In the genomic region with DNA sequence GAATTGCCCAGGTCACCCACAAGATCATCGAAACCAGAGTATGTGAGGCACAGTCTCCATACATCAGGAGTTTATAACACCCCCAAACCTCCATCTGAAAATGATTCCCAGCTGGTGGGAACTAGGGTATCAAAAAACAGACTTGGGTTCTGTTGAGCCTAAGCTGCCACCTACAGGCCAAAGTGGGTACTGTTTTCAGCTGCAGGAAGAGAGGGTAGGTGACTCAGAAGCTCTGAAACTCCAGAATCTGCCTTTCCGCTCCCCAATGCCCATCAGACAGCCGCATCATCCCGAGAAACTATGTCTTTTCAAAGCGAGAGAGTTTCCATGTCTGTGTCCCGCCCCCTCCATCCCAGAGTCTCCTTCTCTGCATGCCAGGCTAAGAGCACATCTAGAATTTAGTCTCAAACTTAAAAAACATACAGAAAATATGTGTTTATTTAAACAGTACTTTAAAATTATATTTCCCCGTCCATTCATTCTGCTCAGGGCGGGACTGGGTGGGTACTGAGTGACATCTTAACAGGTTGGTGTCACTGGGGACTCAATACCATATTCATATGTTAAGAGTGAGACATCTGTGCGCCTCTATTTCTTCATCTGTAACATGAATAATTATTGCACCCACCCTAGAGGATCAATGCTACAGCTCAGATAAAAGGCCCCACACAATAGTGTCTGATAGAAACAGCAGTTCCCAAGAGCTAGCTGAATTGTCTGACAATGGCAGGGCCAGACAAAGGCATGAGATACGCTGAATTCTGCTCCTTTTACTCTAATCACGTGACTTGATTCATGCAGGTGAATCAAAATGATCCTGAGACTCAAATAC, we compare ENCODE assay signal across 9 mouse cellular contexts. TPM values are rescaled to one million over a fixed set of nuclear protein-coding genes. Genes with fewer than 3 reads are reported as not detected.
A peak's percentile ranks its signal among the peaks of the same experiment; 100 is the strongest.
DNase-seq lines count a peak whose midpoint lies in the region; ATAC-seq lines count a peak whose summit lies in the region.
"Had no signal": no experiment of that assay in that cellular context is flagged by ENCODE, and none has a peak within 500 bp of the region (broad histone marks: within the 10 kb centered on the region; RNA-seq: fewer than 3 reads in every experiment).

No protein-coding gene starts in this region.

- H3K4me3 ChIP-seq in hindbrain, embryonic 11.5 days (ENCODE audit: low read depth, low read length): no peak overlapping the region
- no peak overlapping the region for H3K4me3 ChIP-seq in hindbrain, embryonic 13.5 days
- H3K4me3 ChIP-seq: embryonic facial prominence, embryonic 15.5 days had no signal

- WGBS in hindbrain, embryonic 11.5 days: 24% methylated on average over 11 of the region's 11 CpGs
- WGBS in hindbrain, embryonic 13.5 days: 28% methylated on average over 11 of the region's 11 CpGs

- no peaks in the 10 kb centered on the region for H3K36me3 ChIP-seq in hindbrain, embryonic 11.5 days (ENCODE audit: control insufficient read depth, insufficient read depth, low read length)
- no peaks in the 10 kb centered on the region for H3K36me3 ChIP-seq in hindbrain, embryonic 13.5 days
- H3K36me3 ChIP-seq: embryonic facial prominence, embryonic 15.5 days had no signal

- H3K27ac ChIP-seq in hindbrain, embryonic 11.5 days (ENCODE audit: low read depth, low read length): no peak overlapping the region
- no peak overlapping the region for H3K27ac ChIP-seq in hindbrain, embryonic 13.5 days
- H3K27ac ChIP-seq: embryonic facial prominence, embryonic 15.5 days had no signal

- H3K9ac ChIP-seq in hindbrain, embryonic 11.5 days (ENCODE audit: low read depth, low read length): no peak overlapping the region
- no peak overlapping the region for H3K9ac ChIP-seq in hindbrain, embryonic 13.5 days
- H3K9ac ChIP-seq: embryonic facial prominence, embryonic 15.5 days had no signal

- no peaks in the 10 kb centered on the region for H3K27me3 ChIP-seq in hindbrain, embryonic 11.5 days (ENCODE audit: control insufficient read depth, insufficient read depth, low read length)
- H3K27me3 ChIP-seq in hindbrain, embryonic 13.5 days: 0 out of 2 replicates have a peak, but pooled peaks cover 6% of the 10 kb centered on the region
- H3K27me3 ChIP-seq: embryonic facial prominence, embryonic 15.5 days had no signal

- no peaks in the 10 kb centered on the region for H3K4me1 ChIP-seq in hindbrain, embryonic 11.5 days (replicated peaks; ENCODE audit: control insufficient read depth, insufficient read depth, low read length)
- H3K4me1 ChIP-seq in hindbrain, embryonic 13.5 days (replicated peaks): no peaks in the 10 kb centered on the region
- H3K4me1 ChIP-seq: embryonic facial prominence, embryonic 15.5 days had no signal

- H3K4me2 ChIP-seq in hindbrain, embryonic 11.5 days (replicated peaks; ENCODE audit: low read depth, low read length): no peak overlapping the region
- H3K4me2 ChIP-seq in hindbrain, embryonic 13.5 days: no peak overlapping the region
- H3K4me2 ChIP-seq: embryonic facial prominence, embryonic 15.5 days had no signal

- no peaks in the 10 kb centered on the region for H3K9me3 ChIP-seq in hindbrain, embryonic 11.5 days (ENCODE audit: control insufficient read depth, low read length)
- no peaks in the 10 kb centered on the region for H3K9me3 ChIP-seq in hindbrain, embryonic 13.5 days
- H3K9me3 ChIP-seq: embryonic facial prominence, embryonic 15.5 days had no signal

- DNase-seq in hindbrain, embryonic 11.5 days (ENCODE audit: low spot score): peak; percentile 87
- peak; percentile 61 for DNase-seq in Muller cell, postnatal 12 days (ENCODE audit: inconsistent ontology term)
- DNase-seq in cerebellum, postnatal 10 days: peak; percentile 86 to 91
- peak; percentile 61 to 74 for DNase-seq in frontal cortex, postnatal 25 days (ENCODE audit: low spot score in 2 of 2)
- peak; percentile 85 to 87 for DNase-seq in kidney, postnatal 4 days
- peak; percentile 18 to 68 for DNase-seq in spleen, adult 18-20 months

- ATAC-seq in hindbrain, embryonic 11.5 days (ENCODE audit: low FRiP score): peak; percentile 78
- no peak; the same call in 1 of the 2 replicates for ATAC-seq in hindbrain, embryonic 13.5 days (ENCODE audit: low FRiP score)
- ATAC-seq in megakaryocyte progenitor cell, adult 5-6 weeks (replicated peaks; ENCODE audit: poor library complexity): peak; percentile 75

RNA-seq across cellular contexts. Expression of a gene that starts 34.1 kb away (rescaled TPM):
- 2.3 and 4.1 TPM in 2 replicates for polyA plus RNA-seq in hindbrain, embryonic 11.5 days (2014; fragmentation: Nextera tagmentation; extraction: Ambion mirVana)
- polyA plus RNA-seq in hindbrain, embryonic 13.5 days (2015; fragmentation: Nextera tagmentation; extraction: Ambion mirVana): 0.89 and 1.8 TPM in 2 replicates
- not detected in 2 replicates for total RNA-seq in megakaryocyte progenitor cell, adult 5-6 weeks (2015)
- not detected in 2 replicates for total RNA-seq in megakaryocyte progenitor cell, adult 5-6 weeks (2017)

RNA-seq across cellular contexts. Expression of a gene that starts 58.6 kb away (rescaled TPM):
- polyA plus RNA-seq in hindbrain, embryonic 11.5 days (2014; fragmentation: Nextera tagmentation; extraction: Ambion mirVana): 0.03 TPM in 1 of 2 replicates, not detected in the other
- 0.16 and 0.25 TPM in 2 replicates for polyA plus RNA-seq in hindbrain, embryonic 13.5 days (2015; fragmentation: Nextera tagmentation; extraction: Ambion mirVana)
- total RNA-seq in megakaryocyte progenitor cell, adult 5-6 weeks (2015): not detected in 2 replicates
- not detected in 2 replicates for total RNA-seq in megakaryocyte progenitor cell, adult 5-6 weeks (2017)

RNA-seq across cellular contexts. Expression of a gene that starts 59.8 kb away (rescaled TPM):
- polyA plus RNA-seq in hindbrain, embryonic 11.5 days (2014; fragmentation: Nextera tagmentation; extraction: Ambion mirVana): 16.1 and 20.0 TPM in 2 replicates
- 13.1 and 14.1 TPM in 2 replicates for polyA plus RNA-seq in hindbrain, embryonic 13.5 days (2015; fragmentation: Nextera tagmentation; extraction: Ambion mirVana)
- total RNA-seq in megakaryocyte progenitor cell, adult 5-6 weeks (2015): 16.4 and 17.4 TPM in 2 replicates
- total RNA-seq in megakaryocyte progenitor cell, adult 5-6 weeks (2017): 32.8 and 47.5 TPM in 2 replicates

RNA-seq across cellular contexts. Expression of a gene that starts 59.8 kb away (rescaled TPM):
- 38.7 and 39.0 TPM in 2 replicates for polyA plus RNA-seq in hindbrain, embryonic 11.5 days (2014; fragmentation: Nextera tagmentation; extraction: Ambion mirVana)
- 34.5 and 35.2 TPM in 2 replicates for polyA plus RNA-seq in hindbrain, embryonic 13.5 days (2015; fragmentation: Nextera tagmentation; extraction: Ambion mirVana)
- total RNA-seq in megakaryocyte progenitor cell, adult 5-6 weeks (2015): 45.6 and 55.3 TPM in 2 replicates
- 29.0 and 38.4 TPM in 2 replicates for total RNA-seq in megakaryocyte progenitor cell, adult 5-6 weeks (2017)
